Mouse (Mus musculus): ENCODE results near the gene Fars2. TPM values are rescaled to one million over a fixed set of nuclear protein-coding genes. Genes with fewer than 3 reads are reported as not detected.

The Fars2 gene
- polyA plus RNA-seq, 1 experiment from 2014 or later = 31.4 TPM

GRCm38 (mm10) chr13:36174772-36175171 lies 57.6 kb downstream of the Fars2 start:
- POLR2A ChIA-PET = no interaction called here
- ATAC-seq (no peak), DNase-seq (ENCODE audit: low read depth, low spot score) (no peak)
- no peaks in the 10 kb centered on the region for H3K27me3 ChIP-seq
- in situ Hi-C loops (cut with MboI; ENCODE audit: low pct_unique_long_range_greater_than_20kb) = no loop called here
- no peak for TF ChIP-seq CTCF (IDR thresholded peaks at IDR 0.05)
- CTCF ChIA-PET = interaction anchor here (1.0 to 1.6 kb wide), 2 partner anchors 11 to 20 kb away, joined by 3 to 4 read pairs; no protein-coding TSS in a partner anchor

GRCm38 (mm10) chr13:36181231-36181630 lies 64.0 kb downstream of the Fars2 start:
- in situ Hi-C loops (cut with MboI; ENCODE audit: low pct_unique_long_range_greater_than_20kb) = no loop called here
- ChIA-PET CTCF (interaction anchor here (1.0 to 1.9 kb wide), 3 partner anchors 10 to 19 kb away, joined by 3 to 6 read pairs (median 4); no protein-coding TSS in a partner anchor), POLR2A (no interaction called here)
- no peak for DNase-seq (ENCODE audit: low read depth, low spot score)
- no peak for TF ChIP-seq CTCF (IDR thresholded peaks at IDR 0.05)
- no peak for ATAC-seq
- no peaks in the 10 kb centered on the region for H3K27me3 ChIP-seq

- ChIA-PET CTCF (interaction anchor here (0.9 kb wide), 1 partner anchor 9 kb away, joined by 3 read pairs; no protein-coding TSS in a partner anchor), POLR2A (no interaction called here)
- no peak for TF ChIP-seq CTCF (IDR thresholded peaks at IDR 0.05)
- DNase-seq (ENCODE audit: low read depth, low spot score) (no peak), ATAC-seq (no peak)
- no peaks in the 10 kb centered on the region for H3K27me3 ChIP-seq
- in situ Hi-C loops (cut with MboI; ENCODE audit: low pct_unique_long_range_greater_than_20kb) = no loop called here
Observed at GRCm38 (mm10) chr13:36190577-36190976, 73.4 kb downstream of the Fars2 start.

DNA sequence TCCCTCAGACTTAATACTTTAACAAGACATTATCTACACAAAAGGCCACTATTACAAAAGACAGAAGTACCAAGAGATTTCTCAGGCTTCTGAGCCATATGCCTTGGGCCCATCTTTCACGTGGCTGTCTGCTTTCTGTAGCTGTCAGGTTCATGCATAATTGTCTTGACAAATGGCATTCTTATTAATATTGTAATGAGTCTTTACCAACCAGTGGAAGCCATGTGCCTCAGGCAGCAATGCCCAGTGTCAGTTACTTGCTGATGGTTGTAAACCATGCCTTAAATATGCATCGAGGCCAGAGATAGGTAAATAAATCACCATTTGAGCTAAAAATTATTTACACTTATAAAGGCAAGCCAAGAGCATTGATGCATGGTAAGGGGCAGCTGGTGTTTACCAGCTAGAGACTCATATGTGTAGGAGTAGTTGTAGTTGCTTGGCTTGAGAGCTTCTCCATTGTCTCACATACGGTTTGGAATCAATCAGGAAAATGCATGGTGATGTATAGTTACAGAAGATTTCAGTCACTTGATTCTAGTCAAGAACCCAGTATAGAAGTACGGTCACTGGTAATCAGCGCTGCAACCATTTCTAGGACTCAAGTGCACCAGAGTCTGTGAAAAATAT lies 76.4 kb downstream of the Fars2 start:
- POLR2A ChIA-PET = no interaction called here
- in situ Hi-C loops (cut with MboI; ENCODE audit: low pct_unique_long_range_greater_than_20kb) = no loop called here
- no peak for TF ChIP-seq CTCF (IDR thresholded peaks at IDR 0.05)
- ATAC-seq = no peak
- CTCF ChIA-PET = interaction anchor here (1.3 to 1.7 kb wide), 2 partner anchors 10 to 37 kb away, joined by 4 to 6 read pairs; no protein-coding TSS in a partner anchor
- H3K27me3 ChIP-seq = no peaks in the 10 kb centered on the region
- DNase-seq (ENCODE audit: low read depth, low spot score) = no peak

DNA sequence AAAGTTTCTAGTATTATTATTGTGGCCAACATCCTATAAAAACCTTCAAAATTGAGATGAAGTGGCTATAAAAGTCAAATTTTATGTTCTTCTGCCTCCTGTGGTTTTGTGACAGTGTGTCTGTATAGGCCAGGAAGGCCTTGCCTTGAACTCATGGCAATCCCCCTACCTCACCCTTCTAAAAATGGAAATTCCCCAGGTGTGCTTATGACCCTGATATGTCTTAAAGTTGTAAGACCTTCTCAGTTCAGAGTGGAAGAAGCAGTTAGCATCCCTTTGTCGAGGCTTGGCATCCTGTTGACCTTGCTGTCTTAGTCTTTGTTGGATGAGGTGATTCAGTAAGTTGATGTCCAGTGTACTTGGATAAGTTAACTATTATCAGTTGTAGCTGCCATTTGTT lies 82.1 kb downstream of the Fars2 start:
- in situ Hi-C loops (cut with MboI; ENCODE audit: low pct_unique_long_range_greater_than_20kb) = no loop called here
- ChIA-PET CTCF (no interaction called here), POLR2A (no interaction called here)
- no peak for DNase-seq (ENCODE audit: low read depth, low spot score)
- no peaks in the 10 kb centered on the region for H3K27me3 ChIP-seq
- no peak for TF ChIP-seq CTCF (IDR thresholded peaks at IDR 0.05)
- no peak for ATAC-seq

DNA sequence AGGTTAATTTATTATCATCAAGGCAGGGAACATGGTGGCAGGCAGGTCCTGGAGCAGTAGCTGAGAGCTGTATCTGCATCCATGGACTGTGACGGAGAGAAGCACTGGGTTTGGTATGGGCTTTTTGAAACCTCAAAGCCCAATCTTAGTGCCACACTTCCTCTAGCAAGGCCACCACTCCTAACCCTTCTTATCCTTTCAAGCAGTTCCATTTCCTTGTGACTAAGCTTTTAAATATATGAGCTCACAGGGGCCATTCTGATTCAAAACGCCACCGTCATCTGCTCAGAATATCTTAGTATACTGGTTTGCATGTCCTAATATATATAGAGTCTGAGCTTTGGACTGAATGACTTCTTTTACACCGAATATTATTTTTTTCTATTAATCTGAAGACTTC lies 83.2 kb downstream of the Fars2 start:
- no peaks in the 10 kb centered on the region for H3K27me3 ChIP-seq
- TF ChIP-seq CTCF (IDR thresholded peaks at IDR 0.05) = no peak
- DNase-seq (ENCODE audit: low read depth, low spot score) (no peak), ATAC-seq (no peak)
- in situ Hi-C loops (cut with MboI; ENCODE audit: low pct_unique_long_range_greater_than_20kb) = no loop called here
- CTCF ChIA-PET = interaction anchor here (1.3 kb wide), 1 partner anchor 18 kb away, joined by 3 read pairs; no protein-coding TSS in a partner anchor
- POLR2A ChIA-PET = no interaction called here

DNA sequence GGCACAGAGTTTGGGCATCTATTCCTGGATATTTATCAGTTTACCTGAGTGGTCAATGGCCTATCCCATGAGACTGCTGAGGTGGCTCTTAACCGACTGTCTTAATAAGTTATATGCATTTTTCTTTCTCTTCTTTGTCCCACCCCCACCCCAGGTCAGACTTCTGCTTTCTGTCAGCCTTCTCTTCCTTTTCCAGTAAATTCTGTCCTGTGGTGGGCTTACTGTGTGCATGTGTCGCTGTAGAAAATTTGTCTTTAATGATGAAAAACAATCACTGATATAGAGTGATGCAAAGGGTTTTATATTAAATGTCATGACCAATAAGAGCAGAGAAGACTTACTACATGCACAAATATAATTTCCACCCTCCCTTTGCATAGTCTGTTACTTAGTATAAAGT lies 85.3 kb downstream of the Fars2 start:
- ChIA-PET POLR2A (no interaction called here), CTCF (no interaction called here)
- DNase-seq (ENCODE audit: low read depth, low spot score) (no peak), ATAC-seq (no peak)
- in situ Hi-C loops (cut with MboI; ENCODE audit: low pct_unique_long_range_greater_than_20kb) = no loop called here
- no peaks in the 10 kb centered on the region for H3K27me3 ChIP-seq
- no peak for TF ChIP-seq CTCF (IDR thresholded peaks at IDR 0.05)

DNA sequence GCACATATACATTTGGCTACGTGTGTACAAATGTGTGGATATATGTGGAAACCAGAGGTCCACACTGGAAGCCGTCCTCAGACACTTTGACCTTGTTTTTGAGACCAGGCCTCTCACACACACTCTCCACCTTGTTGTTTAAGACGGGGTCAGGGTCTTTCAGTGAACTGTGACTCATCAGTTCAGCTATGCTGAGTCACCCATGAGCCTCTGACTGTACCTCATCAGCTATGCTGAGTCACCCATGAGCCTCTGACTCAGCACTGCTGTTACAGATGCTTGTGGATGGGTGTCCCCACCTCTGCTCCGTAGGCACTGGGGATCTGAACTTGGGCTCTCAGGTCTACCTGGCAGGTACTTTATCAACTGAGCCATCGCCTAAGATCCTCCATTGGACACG lies 85.8 kb downstream of the Fars2 start:
- DNase-seq (ENCODE audit: low read depth, low spot score) (no peak), ATAC-seq (peak; percentile 54)
- CTCF ChIA-PET = no interaction called here
- POLR2A ChIA-PET = no interaction called here
- no peak for TF ChIP-seq CTCF (IDR thresholded peaks at IDR 0.05)
- in situ Hi-C loops (cut with MboI; ENCODE audit: low pct_unique_long_range_greater_than_20kb) = no loop called here
- no peaks in the 10 kb centered on the region for H3K27me3 ChIP-seq

GRCm38 (mm10) chr13:36204320-36204719 lies 87.1 kb downstream of the Fars2 start:
- ChIA-PET CTCF (no interaction called here), POLR2A (no interaction called here)
- no peak for TF ChIP-seq CTCF (IDR thresholded peaks at IDR 0.05)
- DNase-seq (ENCODE audit: low read depth, low spot score) (no peak), ATAC-seq (no peak)
- in situ Hi-C loops (cut with MboI; ENCODE audit: low pct_unique_long_range_greater_than_20kb) = no loop called here
- H3K27me3 ChIP-seq = no peaks in the 10 kb centered on the region

DNA sequence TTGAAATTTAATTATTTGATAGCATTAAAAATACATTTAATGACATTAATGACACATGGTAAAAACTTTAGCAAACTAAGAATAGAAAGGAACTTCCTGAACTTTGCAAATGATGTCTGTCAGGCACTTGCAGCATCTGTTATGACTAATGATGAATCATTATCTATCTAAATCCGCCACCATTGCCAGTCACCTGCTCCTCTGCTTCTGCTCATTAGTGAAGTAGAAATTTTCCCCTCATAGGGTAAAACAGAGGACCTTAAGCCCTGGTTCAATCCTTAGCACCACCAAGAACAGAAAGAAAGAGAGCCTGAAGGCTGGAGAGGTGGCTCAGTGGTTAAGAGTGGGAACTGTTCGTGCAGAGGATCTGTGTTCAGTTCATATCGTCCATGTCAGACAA lies 93.8 kb downstream of the Fars2 start:
- ATAC-seq = no peak
- POLR2A ChIA-PET = no interaction called here
- H3K27me3 ChIP-seq = no peaks in the 10 kb centered on the region
- no peak for TF ChIP-seq CTCF (IDR thresholded peaks at IDR 0.05)
- DNase-seq (ENCODE audit: low read depth, low spot score) = no peak
- in situ Hi-C loops (cut with MboI; ENCODE audit: low pct_unique_long_range_greater_than_20kb) = no loop called here
- CTCF ChIA-PET = interaction anchor here (1.2 kb wide), 1 partner anchor 60 kb away, joined by 3 read pairs; no protein-coding TSS in a partner anchor

GRCm38 (mm10) chr13:36214056-36214455 lies 96.8 kb downstream of the Fars2 start:
- POLR2A ChIA-PET = no interaction called here
- no peak for ATAC-seq
- H3K27me3 ChIP-seq = no peaks in the 10 kb centered on the region
- no peak for TF ChIP-seq CTCF (IDR thresholded peaks at IDR 0.05)
- in situ Hi-C loops (cut with MboI; ENCODE audit: low pct_unique_long_range_greater_than_20kb) = no loop called here
- CTCF ChIA-PET = no interaction called here
- DNase-seq (ENCODE audit: low read depth, low spot score) = no peak

DNA sequence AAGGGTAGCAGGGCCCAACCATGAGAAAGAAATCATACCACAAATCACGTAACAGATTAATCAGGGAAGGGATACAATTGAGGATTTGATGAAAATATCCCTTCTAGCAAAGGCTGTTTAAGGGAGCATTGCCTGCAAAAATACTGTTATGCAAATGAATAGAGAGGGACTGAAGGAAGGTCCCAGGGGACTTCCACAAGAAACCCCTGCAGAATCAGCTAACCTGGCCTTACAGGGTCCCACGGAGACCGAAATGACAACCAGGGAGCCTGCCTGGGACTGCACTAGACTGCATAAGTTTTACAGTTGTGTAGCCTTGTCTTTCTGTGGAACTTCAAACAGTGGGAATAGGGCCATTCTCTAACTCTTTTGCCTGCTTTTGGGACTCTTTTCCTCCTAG lies 98.8 kb downstream of the Fars2 start:
- in situ Hi-C loops (cut with MboI; ENCODE audit: low pct_unique_long_range_greater_than_20kb) = no loop called here
- no peak for ATAC-seq
- TF ChIP-seq CTCF (IDR thresholded peaks at IDR 0.05) = no peak
- no peaks in the 10 kb centered on the region for H3K27me3 ChIP-seq
- no peak for DNase-seq (ENCODE audit: low read depth, low spot score)
- POLR2A ChIA-PET = no interaction called here
- CTCF ChIA-PET = no interaction called here

All from Patski (cell line).